Mouse (Mus musculus) CH12.LX (cell line): ENCODE data around the gene Mdm1. TPM values are rescaled to one million over a fixed set of nuclear protein-coding genes. Genes with fewer than 3 reads are reported as not detected.

Source experiments
- DNase-seq: peaks from one replicate; pipeline ENCODE4 v3.0.0-alpha.2; 2013; ENCODE audit errors: extremely low read depth
- H3K27ac ChIP-seq: 2 replicates; pipeline ENCODE4 v1.5.1; 2012; ENCODE audit warnings: low read depth, mild to moderate bottlenecking, control low read depth, moderate library complexity; ENCODE audit not compliant: insufficient read depth
- H3K27me3 ChIP-seq: replicated peaks from 2 replicates; pipeline ENCODE3; 2012; ENCODE audit warnings: inconsistent platforms
- H3K36me3 ChIP-seq, 2 experiments: replicated peaks in 1 of 2; 2 replicates each; pipeline versions ENCODE3 to v1.6.1; 2012; ENCODE audit warnings: inconsistent platforms in 1 of 2, low read length in 1 of 2, mild to moderate bottlenecking in 1 of 2, mixed read lengths in 1 of 2, moderate library complexity in 1 of 2; ENCODE audit not compliant: control insufficient read depth in 1 of 2, insufficient read depth in 1 of 2
- H3K4me1 ChIP-seq, 2 experiments: 2 replicates each; pipeline ENCODE4 v1.6.1; 2012; ENCODE audit warnings: inconsistent platforms in 1 of 2, moderate library complexity in 1 of 2; ENCODE audit not compliant: insufficient read depth in 2 of 2, control insufficient read depth in 1 of 2
- H3K4me2 ChIP-seq: 2 replicates; pipeline ENCODE4 v1.6.1; 2012; ENCODE audit warnings: low read depth, mild to moderate bottlenecking, control low read depth; ENCODE audit not compliant: poor library complexity, insufficient read depth, severe bottlenecking
- H3K4me3 ChIP-seq, 3 experiments: fragments of 150-350 bp in 1 of 3; sonication (generic) in 1 of 3; replicated peaks in 1 of 3; 2 replicates each; pipeline versions ENCODE3 to v1.5.1; 2011 to 2012; ENCODE audit warnings: low read depth in 2 of 3, low read length in 2 of 3, mild to moderate bottlenecking in 2 of 3, moderate library complexity in 2 of 3, control low read depth in 1 of 3, improper control_type of control experiment in 1 of 3, inconsistent platforms in 1 of 3, mixed read lengths in 1 of 3; ENCODE audit not compliant: poor library complexity in 1 of 3
- H3K79me2 ChIP-seq: replicated peaks from 2 replicates; pipeline ENCODE4 v1.6.1; 2012; ENCODE audit warnings: mild to moderate bottlenecking, moderate library complexity; ENCODE audit not compliant: control insufficient read depth, poor library complexity, insufficient read depth, severe bottlenecking; ENCODE audit errors: extremely low read depth
- H3K9ac ChIP-seq: 2 replicates; pipeline ENCODE4 v1.6.1; 2012; ENCODE audit warnings: low read depth, mild to moderate bottlenecking, control low read depth, moderate library complexity; ENCODE audit not compliant: insufficient read depth
- H3K9me3 ChIP-seq: replicated peaks from 2 replicates; pipeline ENCODE3; 2012; ENCODE audit warnings: low read length, inconsistent platforms, mixed read lengths
- CHD2 ChIP-seq: IDR thresholded peaks from 2 replicates; pipeline ENCODE4 v1.6.1; 2011; ENCODE audit warnings: low read length, improper control_type of control experiment
- CTCF ChIP-seq, 2 experiments: IDR thresholded peaks in 1 of 2; conservative IDR thresholded peaks in 1 of 2; 2 replicates each; pipeline ENCODE4 v1.5.1; 2011 to 2012; ENCODE audit warnings: low read depth in 2 of 2, low read length in 2 of 2, improper control_type of control experiment in 1 of 2, inconsistent platforms in 1 of 2, mild to moderate bottlenecking in 1 of 2, moderate library complexity in 1 of 2
- ELF1 ChIP-seq: IDR thresholded peaks from 2 replicates; pipeline ENCODE4 v1.6.1; 2014; ENCODE audit warnings: low read depth, mild to moderate bottlenecking, inconsistent platforms, low read length, improper control_type of control experiment
- EP300 ChIP-seq: IDR thresholded peaks from 2 replicates; pipeline ENCODE4 v1.6.1; 2011; ENCODE audit warnings: low read length, improper control_type of control experiment
- HCFC1 ChIP-seq: IDR thresholded peaks from 2 replicates; pipeline ENCODE4 v1.6.1; 2012; ENCODE audit warnings: low read depth, mild to moderate bottlenecking, inconsistent platforms, low read length, improper control_type of control experiment
- IRF4 ChIP-seq: IDR thresholded peaks from 2 replicates; pipeline ENCODE4 v1.6.1; 2014; ENCODE audit warnings: low read depth, mild to moderate bottlenecking, inconsistent platforms, low read length, improper control_type of control experiment
- JUND ChIP-seq: conservative IDR thresholded peaks from 2 replicates; pipeline ENCODE4 v1.6.1; 2011; ENCODE audit warnings: low read depth, low read length, improper control_type of control experiment
- MAZ ChIP-seq: IDR thresholded peaks from 2 replicates; pipeline ENCODE4 v1.6.1; 2012; ENCODE audit warnings: low read depth, mild to moderate bottlenecking, inconsistent platforms, low read length, improper control_type of control experiment, moderate library complexity
- MEF2A ChIP-seq: IDR thresholded peaks from 2 replicates; pipeline ENCODE4 v1.6.1; 2014; ENCODE audit warnings: low read depth, mild to moderate bottlenecking, inconsistent platforms, low read length, improper control_type of control experiment, borderline replicate concordance
- MXI1 ChIP-seq: IDR thresholded peaks from 2 replicates; pipeline ENCODE4 v1.6.1; 2011; ENCODE audit warnings: mild to moderate bottlenecking, low read depth, low read length, improper control_type of control experiment
- MYC ChIP-seq: IDR thresholded peaks from 2 replicates; pipeline ENCODE4 v1.6.1; 2011; ENCODE audit warnings: low read depth, mild to moderate bottlenecking, improper control_type of control experiment, low read length
- NRF1 ChIP-seq: IDR thresholded peaks from 2 replicates; pipeline ENCODE4 v1.6.1; 2014; ENCODE audit warnings: low read depth, mild to moderate bottlenecking, inconsistent platforms, low read length, improper control_type of control experiment, moderate library complexity
- POLR2A ChIP-seq: IDR thresholded peaks from 2 replicates; pipeline ENCODE4 v1.6.1; 2011; ENCODE audit warnings: low read depth, mild to moderate bottlenecking, improper control_type of control experiment, low read length
- POLR2AphosphoS2 ChIP-seq: IDR thresholded peaks from 2 replicates; pipeline ENCODE4 v1.6.1; 2011; ENCODE audit warnings: low read depth, low read length, improper control_type of control experiment
- SIN3A ChIP-seq: IDR thresholded peaks from 2 replicates; pipeline ENCODE4 v1.6.1; 2012; ENCODE audit warnings: low read length, improper control_type of control experiment, inconsistent platforms
- SMC3 ChIP-seq: IDR thresholded peaks from 2 replicates; pipeline ENCODE4 v1.6.1; 2011; ENCODE audit warnings: low read depth, low read length, improper control_type of control experiment
- TBP ChIP-seq: conservative IDR thresholded peaks from 2 replicates; pipeline ENCODE4 v1.6.1; 2011; ENCODE audit warnings: low read depth, low read length, improper control_type of control experiment
- TCF12 ChIP-seq: IDR thresholded peaks from 2 replicates; pipeline ENCODE4 v1.6.1; 2014; ENCODE audit warnings: low read depth, mild to moderate bottlenecking, inconsistent platforms, low read length, improper control_type of control experiment
- UBTF ChIP-seq: IDR thresholded peaks from 2 replicates; pipeline ENCODE4 v1.6.1; 2012; ENCODE audit warnings: low read depth, mild to moderate bottlenecking, inconsistent platforms, low read length, improper control_type of control experiment, moderate library complexity
- ZC3H11A ChIP-seq: IDR thresholded peaks from 2 replicates; pipeline ENCODE4 v1.6.1; 2012; ENCODE audit warnings: low read depth, mild to moderate bottlenecking, inconsistent platforms, low read length, improper control_type of control experiment
- ZMIZ1 ChIP-seq: IDR thresholded peaks from 2 replicates; pipeline ENCODE4 v1.6.1; 2012; ENCODE audit warnings: low read depth, mild to moderate bottlenecking, inconsistent platforms, low read length, improper control_type of control experiment
- dilution Hi-C: fragments of 300-500 bp; cut with MboI; formaldehyde crosslinking; loops from 2 replicates; pipeline ENCODE4 v1.14.3; 2020; ENCODE audit warnings: low sequenced_read_pairs; ENCODE audit not compliant: extremely low pct_unique_long_range_greater_than_20kb, extremely low pct_ligation_motif_present
- in situ Hi-C: fragments of 300-500 bp; cut with MboI; formaldehyde crosslinking; loops from 3 replicates; pipeline ENCODE4 v1.14.3; 2019; ENCODE audit warnings: low sequenced_read_pairs, low pct_ligation_motif_present, low pct_unique_long_range_greater_than_20kb, mixed read lengths
- polyA plus RNA-seq: library from polyadenylated mRNA; unstranded; fragments of >175 nt; gene quantifications from 2 replicates; pipeline ENCODE4 v1.2.1, GENCODE M21; 2012; ENCODE audit warnings: low read depth; ENCODE audit not compliant: insufficient read length
- total RNA-seq, 2 experiments: library from RNA; depleted of rRNA; stranded (reverse); fragments of 300-350 nt in 1 of 2; fragments of >200 nt in 1 of 2; gene quantifications; 2 replicates each; pipeline ENCODE4 v1.2.3; 2012 to 2014

Gene Mdm1
- total and polyA plus RNA-seq, 3 experiments = 6.8 to 10.4 (median 9.7) TPM

GRCm38 (mm10) chr10:118103020-118103666, 38.5 kb upstream of the Mdm1 start:
- Histone ChIP-seq H3K79me2 (no peaks in the 10 kb centered on the region), H3K27me3 (no peaks in the 10 kb centered on the region), H3K9ac (peak overlapping the region; percentile 5; the same call in 1 of the 2 replicates), H3K36me3 (no peaks in the 10 kb centered on the region)
- dilution Hi-C loops (no loop called here), in situ Hi-C loops (loop anchor here (25.0 kb wide), 1 partner anchor 266 kb away; the partner anchor contains the start of gene Rap1b)
- DNase-seq = peak; percentile 80
- no peak for TF ChIP-seq CTCF (conservative IDR thresholded peaks at IDR 0.05 in 1 of 2, IDR thresholded peaks at IDR 0.05 in 1 of 2; ENCODE audit: low read depth in 2 of 2, low read length in 2 of 2)
- peak; percentile 51 for TF ChIP-seq TCF12
- TF ChIP-seq ELF1 = peak; percentile 59; the same call in 1 of the 2 replicates
- TF ChIP-seq TBP = 0 out of 2 replicates have a peak, but pooled peaks have one; percentile 45
- peak; percentile 61; the same call in 1 of the 2 replicates for TF ChIP-seq IRF4
- TF ChIP-seq MAZ = peak; percentile 69; the same call in 1 of the 2 replicates
- peak; percentile 67; the same call in 1 of the 2 replicates for TF ChIP-seq MXI1
- peak; percentile 44; the same call in 1 of the 2 replicates for TF ChIP-seq HCFC1
- TF ChIP-seq JUND = no peak
- 0 out of 2 replicates have a peak, but pooled peaks have one; percentile 25 for TF ChIP-seq MYC
- TF ChIP-seq SMC3 = no peak
- TF ChIP-seq SIN3A = peak; percentile 50
- TF ChIP-seq CHD2 = no peak
- TF ChIP-seq POLR2A = peak; percentile 72
- no peak for TF ChIP-seq UBTF
- peak; percentile 60; the same call in 1 of the 2 replicates for TF ChIP-seq NRF1
- peak; percentile 30; the same call in 1 of the 2 replicates for TF ChIP-seq MEF2A
- peak; percentile 85 for TF ChIP-seq ZMIZ1
- no peak for TF ChIP-seq POLR2AphosphoS2
- TF ChIP-seq, all 38 proteins: peak for 13
- H3K27ac ChIP-seq = peak overlapping the region; percentile 35; the same call in 1 of the 2 replicates
- H3K4me1 ChIP-seq = peaks cover 12 to 37% of the 10 kb centered on the region in 2 experiments
- peaks cover 5% of the 10 kb centered on the region for H3K9me3 ChIP-seq
- peak overlapping the region; percentile 45; the same call in 1 of the 2 replicates for H3K4me2 ChIP-seq
- peak overlapping the region; percentile 16 to 39 (median 22) for H3K4me3 ChIP-seq

- TF ChIP-seq ZC3H11A (no peak), EP300 (no peak)
- no peaks in the 10 kb centered on the region for H3K27me3 ChIP-seq
- no peaks in the 10 kb centered on the region for H3K79me2 ChIP-seq
- no peak overlapping the region for H3K27ac ChIP-seq
- H3K9me3 ChIP-seq = peaks cover under 1% of the 10 kb centered on the region
- no peak for DNase-seq
- H3K36me3 ChIP-seq = no peaks in the 10 kb centered on the region
- in situ Hi-C loops = loop anchor here (25.0 kb wide), 1 partner anchor 267 kb away; the partner anchor contains the start of gene Rap1b
- H3K4me2 ChIP-seq = no peak overlapping the region
- no peak overlapping the region for H3K4me3 ChIP-seq
- H3K4me1 ChIP-seq = peaks cover 12 to 37% of the 10 kb centered on the region in 2 experiments
- no peak overlapping the region for H3K9ac ChIP-seq
- dilution Hi-C loops = no loop called here
Observed at GRCm38 (mm10) chr10:118103906-118104305, 37.7 kb upstream of the Mdm1 start.
